Mouse (Mus musculus) brain, adult 2 months (tissue): ENCODE data around the gene Rev3l.

ENCODE experiments used
- DNase-seq: peaks from one replicate; pipeline ENCODE4 v3.0.0; 2011; ENCODE audit warnings: low read depth, low spot score

The Rev3l gene

DNA sequence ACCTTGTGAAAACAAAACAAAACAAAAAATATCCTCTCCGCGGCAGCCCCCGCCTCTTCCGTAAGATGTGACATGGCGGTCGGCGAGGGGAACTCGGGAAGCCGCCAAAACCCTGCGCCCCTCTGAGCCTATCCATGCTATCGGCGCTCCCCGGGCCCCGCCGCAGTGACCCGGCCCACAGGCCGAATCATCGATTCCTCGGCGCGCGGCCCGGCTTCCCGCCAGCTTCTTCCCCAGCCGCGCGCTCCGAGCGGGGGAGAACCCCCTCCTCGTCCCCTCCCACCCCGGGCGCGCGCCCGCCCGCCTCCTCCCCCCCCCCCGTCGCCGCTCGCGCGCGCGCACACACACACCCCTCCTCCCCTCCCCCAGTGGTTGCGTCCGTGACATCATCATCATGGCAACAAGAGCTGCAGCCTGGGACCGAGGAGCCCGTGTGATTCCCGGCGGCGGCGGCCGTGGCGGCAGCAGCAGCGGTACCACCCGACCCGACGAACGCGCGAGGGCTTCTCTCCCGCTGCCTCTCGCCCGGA is at the start of gene Rev3l:
Gene Rev3l (plus strand): TSS at position 383 of the 530 bp plus-strand sequence.
- DNase-seq: peak; percentile 97

DNA sequence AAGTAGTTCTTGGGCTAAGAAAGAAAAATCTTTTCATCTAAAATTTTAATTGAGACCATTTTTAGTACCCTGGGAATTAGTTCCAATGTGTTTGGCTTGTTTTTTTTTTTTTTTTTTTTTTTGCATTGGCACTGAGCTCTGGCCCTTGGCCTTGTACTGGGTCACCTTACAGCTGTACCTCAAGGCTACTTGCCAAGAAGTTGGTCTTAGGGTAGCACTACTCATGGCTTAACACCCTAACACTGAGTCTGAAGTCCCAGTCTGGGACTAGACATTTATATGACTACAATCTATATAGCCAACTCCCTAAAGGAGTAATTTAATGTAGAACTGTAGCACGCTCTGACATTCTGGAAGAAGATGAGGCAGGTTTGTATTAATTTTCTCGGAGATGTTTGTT is 49.4 kb upstream of the Rev3l start:
- DNase-seq: no peak

DNA sequence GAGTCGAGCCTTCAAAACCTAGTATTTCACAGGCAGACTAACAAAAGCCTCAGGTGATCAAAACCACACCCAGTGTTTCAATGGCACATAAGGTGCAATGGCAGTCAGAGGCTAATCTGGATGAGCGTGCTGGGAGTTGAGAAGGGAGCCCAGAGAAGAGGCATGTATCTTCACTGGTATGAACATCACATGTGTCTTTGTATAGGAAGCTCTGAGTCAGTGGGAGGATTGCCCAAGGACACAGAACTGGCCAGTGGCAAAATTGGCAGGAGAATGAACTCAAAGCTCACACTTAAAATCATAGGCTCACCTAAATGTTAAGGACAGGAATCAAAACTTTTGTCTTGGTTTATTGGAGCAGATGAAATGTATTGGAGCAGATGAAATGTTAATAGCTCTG is 48.4 kb upstream of the Rev3l start:
- no peak for DNase-seq

DNA sequence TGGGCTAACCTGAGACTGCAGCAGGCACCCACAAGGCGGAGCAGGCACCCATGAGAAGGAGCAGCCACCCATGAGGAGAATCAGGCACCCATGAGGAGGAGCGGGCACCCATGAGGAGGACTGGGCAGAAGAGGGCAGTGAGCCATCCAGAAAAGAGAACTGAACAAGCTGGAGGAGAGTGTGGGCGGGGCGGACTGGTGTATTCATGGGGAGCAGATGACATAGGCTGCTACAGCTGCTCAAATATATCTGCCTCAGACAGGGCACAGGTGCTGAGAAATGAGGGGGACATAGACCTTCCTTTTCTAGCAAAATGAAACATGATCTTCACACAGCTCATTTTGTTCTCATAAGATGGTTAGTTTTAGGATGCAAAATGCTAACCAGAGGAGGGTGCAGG is 45.1 kb upstream of the Rev3l start:
- DNase-seq: peak; percentile 45

DNA sequence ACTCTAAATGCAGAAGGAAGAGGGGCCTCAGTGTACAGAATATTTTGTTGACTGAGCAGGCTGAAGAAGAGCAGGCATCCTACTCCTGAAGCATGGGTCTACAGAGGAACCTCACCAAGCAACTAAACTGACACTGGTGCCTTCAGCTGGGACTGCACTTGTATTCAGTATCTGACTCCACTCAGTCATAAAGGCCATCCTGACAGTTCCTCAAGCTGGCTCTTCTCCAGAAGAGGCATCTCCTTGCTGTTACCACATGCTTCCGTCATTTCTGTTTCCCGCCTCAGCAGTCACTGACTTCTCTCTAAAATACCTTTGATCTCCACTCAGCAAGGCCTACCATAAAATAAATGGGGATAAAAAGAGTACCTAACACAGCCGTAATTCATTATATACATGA is 44.1 kb upstream of the Rev3l start:
- peak; percentile 45 for DNase-seq

DNA sequence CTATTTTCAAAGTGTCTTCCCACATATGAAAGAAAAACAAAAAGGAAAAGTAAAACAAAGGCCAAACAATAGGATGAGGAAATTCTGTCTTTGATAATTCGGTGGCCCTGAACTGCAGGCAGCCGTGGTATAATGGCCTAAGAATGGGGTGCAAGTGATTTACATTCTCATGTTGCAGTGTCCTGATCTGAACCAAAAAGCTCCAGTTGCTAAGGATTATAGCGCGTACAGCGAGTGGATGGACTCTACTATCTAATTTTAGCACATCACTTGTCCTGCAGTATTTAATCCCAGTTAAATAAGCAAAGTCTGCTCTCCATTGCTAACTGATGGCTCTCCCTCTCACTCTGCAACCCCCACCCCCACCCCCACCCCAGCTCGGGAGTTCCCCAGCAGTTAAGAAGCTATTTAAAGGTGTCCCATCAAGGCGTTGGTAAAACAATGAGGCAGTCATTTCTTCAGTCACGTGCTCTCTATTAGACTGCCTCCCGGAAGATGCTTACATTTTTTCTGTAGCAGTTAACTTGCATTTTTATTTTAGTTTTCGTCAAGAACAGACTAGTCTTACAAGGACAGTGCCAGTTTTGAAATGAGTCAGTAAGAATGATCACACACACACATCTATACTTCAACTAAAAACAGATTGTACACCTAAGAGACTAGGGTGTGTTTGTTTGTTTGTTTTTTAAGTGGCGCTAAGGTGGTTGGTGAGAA is 40.4 kb upstream of the Rev3l start:
- peak; percentile 11 for DNase-seq

DNA sequence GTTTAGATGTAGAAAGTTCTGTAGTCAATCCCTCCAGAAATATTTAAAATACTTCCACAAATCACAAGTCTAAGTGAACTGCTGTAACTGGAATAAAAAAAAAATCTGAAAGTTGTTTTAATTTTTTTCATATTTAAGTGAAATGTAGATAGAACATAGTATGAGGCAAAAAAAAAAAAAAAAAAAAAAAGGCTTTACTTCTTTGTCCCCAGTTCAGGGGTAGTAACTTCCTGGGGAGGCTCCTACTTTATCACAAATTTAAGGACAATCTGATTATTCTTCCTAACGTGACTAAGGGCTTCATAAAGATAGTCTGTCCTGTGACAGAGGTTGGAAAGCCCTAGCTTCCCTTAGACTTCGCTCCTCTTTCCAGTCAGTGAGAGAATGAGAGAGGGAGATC is 39.8 kb upstream of the Rev3l start:
- DNase-seq: no peak

DNA sequence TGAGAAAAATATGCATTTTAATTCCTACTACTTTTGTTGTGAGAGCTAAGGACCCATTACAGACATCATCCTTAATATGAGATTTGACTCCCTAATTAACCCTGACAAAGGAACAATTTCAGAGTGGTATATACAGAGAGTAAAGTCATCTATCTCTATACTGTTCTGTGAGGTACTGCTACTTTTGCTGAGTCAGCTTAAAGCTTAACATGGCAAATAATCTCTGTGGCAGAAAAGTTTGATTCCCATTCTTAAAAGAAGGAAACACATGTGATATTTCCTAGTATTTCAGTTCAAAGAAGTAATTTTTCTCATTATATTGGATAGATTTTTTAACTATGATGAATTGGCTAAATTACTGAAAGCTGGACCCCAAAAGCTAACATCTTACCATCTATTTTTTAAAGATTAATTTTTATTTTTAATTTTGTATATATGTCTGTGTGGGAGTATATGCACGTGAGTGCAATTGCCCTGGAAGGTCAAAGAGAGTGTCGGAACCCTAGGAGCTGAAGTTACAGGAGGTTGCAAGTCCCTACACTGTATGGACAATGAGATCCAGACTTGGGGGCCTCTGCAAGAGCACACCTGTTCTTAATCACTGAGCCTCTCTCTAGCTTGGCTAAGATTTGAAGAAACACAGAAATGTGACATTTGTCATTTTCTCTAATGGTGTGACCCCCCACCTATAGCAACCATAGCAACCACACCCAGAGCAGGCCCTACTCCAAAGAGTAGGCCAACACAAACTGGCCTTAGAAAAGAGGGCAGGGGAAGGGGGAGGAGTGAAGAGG is 24.0 kb upstream of the Rev3l start:
- no peak for DNase-seq

DNA sequence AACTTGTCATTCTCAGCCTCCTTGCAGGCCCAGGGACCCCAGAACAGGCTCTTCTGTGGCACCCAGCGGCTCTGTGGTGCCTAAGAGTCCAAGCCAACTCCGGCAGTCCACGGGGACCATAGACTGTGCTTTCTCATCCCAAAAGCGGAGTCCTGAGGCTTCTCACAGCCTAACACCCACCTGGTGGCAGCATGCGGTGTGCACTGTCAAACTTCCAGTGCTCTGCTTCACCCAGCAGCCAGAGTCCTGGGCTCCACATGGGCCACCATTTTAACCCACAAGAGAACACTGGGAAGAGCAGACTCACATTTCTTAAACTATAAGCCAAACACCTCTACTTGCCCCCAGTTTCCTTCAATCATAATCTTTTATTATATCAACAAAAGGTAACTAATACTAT is 15.0 kb upstream of the Rev3l start:
- no peak for DNase-seq

DNA sequence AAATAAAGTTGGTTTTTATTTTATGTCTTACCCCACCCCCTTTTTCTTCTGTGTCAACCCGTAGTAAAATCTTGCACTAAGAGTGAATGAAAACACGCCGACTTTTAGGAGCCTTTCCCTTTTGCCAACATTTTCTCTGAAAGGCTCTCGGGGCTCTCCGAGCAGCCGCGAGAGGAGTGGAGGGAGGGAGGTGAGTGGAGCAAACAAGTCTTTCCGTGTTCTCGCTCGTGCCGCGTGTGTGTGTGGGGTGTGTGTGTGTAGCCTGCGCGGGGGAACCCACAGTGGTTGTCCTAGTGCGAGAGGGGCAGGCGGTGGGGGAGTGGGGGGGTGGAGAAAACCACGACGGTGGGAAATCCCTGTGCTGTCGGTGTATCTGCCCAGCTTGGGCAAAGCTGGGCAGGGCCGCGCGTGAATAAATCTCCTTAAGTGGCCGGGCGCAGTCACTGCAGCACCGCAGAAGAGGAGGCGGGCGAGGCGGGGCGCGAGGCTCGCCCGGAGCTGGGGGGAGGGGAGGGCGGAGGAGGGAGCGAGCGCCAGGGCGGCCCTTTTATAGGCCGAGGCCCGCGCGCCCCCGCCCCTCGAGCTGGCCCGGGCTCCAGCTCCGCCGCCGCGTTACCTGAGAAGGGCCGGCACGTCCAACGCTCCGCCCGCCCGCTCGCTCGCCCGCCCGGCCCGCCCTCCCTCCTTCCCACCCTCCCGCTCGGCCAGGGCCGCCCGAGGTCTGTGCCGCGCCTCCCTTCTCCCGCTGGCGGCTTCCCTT is 762 bp upstream of the Rev3l start:
- DNase-seq: peak; percentile 96

DNA sequence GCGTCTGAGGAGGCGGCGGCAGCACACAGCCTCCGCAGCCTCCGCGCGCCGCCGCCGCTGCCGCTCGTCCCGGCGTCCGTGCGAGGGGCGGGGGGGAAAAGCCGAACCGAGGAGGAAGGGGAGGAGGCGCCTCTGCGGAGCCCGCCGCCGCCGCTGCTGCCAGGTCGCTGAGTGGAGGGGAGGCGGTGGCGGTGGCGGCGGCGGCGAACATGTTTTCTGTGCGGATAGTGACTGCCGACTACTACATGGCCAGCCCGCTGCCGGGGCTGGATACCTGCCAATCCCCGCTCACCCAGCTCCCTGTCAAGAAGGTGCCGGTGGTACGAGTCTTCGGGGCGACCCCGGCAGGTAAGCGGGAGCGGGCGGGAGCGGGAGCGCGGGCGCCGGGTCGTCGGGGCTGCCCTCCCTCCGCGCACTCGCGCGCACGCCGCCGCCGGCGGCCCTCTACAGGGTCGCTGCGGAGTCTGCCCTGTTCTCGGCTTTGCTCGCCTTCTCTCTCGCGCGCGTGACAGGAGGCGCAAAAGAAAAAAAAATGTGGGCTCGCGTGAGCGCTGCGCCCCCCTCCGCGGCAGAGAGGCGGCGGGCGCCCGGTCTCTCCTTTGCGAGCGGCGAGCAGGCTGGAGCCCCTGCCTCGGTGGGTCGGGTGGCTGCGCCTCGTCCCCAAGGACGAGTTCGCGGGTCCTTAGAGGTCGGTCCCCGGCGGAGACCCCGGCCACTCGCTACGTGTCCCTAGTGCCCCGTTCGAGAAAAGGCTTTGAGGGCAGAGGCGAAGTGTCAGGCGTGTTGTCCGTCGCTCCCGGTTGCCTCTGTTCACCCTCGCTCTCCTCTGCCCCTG is 565 bp downstream of the Rev3l start:
- peak; percentile 84 for DNase-seq

DNA sequence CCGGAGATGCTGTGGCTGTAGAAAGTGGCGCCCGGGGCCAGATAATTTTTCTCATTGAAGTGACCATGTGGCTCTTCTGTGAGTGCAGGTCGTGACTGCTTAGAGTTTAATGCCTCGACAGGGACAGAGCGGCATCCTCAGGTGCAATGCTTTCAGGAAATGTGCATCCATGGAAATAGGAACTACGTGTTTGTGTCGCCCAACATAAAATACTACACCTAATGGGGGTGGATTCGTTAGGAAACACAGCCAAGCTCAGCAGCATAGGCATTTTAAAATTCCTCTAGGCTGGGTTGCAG is 1.1 kb downstream of the Rev3l start:
- DNase-seq: peak; percentile 86

DNA sequence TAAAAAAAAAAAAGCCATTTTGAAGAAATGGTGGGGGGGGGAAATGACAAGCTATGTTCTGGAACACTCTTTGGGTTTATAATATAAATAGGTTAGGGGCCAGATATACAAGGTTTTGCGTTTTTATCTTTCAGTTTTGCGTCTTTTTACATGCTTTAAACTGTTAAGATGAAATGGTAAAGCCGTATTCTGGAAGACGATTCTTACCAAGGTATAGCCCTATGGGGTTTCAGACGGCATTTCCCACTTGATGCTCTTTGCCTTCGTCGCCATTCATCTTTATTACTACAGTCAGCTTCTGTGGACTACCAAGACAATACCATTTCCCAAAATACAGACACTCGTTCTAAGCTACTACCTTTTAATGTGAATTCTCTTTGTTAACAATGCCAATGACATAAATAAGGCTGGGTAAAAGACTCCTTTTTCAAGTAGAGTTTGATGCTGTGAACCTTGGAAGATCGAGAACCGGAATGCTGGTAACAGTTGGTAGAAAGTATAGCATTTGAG is 1.6 kb downstream of the Rev3l start:
- DNase-seq: peak; percentile 29

DNA sequence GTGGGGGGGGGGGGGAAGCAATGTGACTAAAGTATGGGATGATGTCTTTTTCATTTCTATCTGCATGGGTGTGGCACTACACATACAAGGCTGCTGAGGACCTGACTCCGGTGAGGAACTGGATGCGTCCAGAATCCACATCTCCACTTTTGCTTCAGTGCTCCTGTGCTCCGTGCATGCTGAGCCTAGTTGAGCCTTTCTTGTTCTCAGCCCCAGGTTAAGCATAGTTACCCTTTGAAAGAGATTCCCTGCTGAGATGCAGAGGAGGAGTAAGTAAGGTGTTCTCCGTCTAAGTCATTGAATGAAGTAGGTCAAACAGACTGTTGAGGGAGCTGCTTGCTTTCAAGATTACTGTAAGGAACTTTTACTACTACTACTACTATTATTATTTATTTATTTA is 4.3 kb downstream of the Rev3l start:
- no peak for DNase-seq

DNA sequence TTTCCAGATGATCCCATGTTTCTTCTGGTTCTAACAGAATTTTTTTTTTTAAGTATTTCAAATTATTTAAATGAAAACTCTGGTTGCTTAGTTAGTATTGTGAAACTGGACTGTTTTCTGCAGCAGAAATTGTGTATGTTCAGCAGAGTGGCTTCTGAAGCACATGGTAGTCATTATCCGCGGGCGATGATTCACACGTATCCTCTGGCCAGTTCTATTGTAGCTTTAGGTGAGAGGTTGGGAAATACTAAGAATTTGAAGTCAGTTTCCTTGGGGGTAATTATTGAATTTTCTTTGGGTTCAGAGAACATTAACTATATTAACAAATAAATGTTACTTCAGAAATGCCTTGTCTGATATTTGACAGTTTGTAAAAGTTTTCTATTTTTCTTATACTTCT is 10.1 kb downstream of the Rev3l start:
- DNase-seq: peak; percentile 24

DNA sequence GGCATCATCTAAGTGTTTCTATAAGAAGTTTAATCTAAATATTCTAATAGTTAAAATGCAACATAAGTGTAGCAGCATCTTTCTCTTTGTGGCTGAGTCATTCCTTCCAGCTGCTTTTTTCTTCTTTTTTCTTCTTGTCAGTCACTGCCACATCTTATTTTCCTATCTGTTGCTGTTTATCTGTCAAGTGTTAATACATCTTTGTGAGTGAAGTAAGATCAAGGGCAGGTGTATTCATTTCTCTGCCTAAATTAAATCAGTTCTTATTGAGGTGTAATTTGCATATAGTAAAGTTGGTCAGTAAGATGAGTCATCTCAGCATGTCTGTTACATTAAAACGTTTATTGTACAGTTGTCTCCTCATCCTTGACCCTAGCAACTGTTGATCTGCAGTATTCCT is 32.8 kb downstream of the Rev3l start:
- DNase-seq: no peak

DNA sequence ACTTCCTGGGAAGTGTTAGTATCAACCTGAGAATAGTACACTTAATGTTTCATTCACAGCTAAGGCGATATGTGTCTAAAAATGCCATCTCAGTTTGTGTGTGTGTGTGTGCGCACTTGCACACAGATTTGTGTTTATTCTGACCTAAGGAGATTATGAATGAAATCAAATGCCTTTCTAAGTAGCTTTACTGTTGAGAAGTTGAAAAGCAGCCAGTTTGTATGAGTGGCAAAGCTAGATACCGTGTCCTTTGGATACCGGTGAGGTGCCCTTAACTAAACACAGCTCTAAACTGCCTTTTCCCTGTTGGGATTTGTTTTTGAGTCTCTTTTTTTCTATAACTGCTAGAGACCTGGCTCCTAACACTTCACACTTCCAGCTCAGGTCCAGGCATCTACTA is 34.8 kb downstream of the Rev3l start:
- peak; percentile 9 for DNase-seq

DNA sequence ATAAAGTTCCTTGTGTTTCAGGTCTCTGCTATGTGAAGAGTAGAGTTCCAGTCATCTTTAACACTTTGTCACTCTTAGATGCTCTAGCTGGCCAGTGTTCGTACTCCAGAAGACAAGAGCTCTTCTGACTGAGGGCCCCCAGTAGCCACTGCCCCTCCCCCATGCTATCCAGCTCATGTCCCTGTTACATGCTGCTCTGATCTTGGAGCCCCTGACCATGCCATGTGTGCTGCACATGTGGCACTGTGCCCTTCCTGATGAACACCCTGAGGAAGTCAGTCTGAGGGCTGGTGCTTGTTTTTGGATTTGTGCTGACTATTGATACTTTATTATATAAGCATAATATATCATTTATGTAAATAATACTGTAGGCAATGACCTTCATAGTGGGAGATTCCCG is 40.3 kb downstream of the Rev3l start:
- DNase-seq: no peak

DNA sequence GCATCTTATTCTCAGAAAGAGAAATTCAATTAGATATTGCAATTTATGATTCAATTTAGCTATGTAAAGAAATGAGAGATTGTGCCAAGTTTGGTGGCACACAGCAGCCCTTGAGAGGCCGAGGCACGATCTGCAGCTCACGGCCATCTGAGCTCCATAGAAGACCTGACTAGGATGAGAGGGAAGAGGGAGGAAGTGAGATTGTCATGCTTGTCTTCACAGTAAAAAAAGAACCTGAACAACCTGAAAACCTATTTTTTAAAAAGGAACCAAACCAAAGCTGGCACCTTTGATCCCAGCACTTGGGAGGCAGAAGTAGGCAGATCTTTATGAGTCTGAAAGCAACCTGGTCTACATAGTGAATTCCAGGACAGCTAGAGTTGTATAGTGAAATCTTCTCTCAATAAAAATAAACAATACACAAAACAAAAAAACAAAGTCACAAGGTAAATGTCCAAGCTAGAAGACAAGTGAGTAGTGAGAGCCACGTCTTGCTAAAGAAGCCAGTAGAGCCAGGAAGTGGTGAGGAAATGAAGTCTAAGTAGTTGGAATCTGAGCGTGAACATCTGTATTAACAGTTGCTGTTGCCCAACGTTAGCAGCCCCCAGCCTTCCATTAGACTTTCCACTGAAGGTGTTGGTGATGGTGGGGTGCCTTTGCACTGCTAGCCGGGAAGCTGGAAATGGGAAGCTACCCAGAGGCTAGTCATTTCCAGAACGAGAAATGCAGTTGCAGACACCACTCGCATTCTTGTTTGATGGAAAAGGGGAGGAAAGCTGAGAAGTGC is 42.2 kb downstream of the Rev3l start:
- DNase-seq: no peak

DNA sequence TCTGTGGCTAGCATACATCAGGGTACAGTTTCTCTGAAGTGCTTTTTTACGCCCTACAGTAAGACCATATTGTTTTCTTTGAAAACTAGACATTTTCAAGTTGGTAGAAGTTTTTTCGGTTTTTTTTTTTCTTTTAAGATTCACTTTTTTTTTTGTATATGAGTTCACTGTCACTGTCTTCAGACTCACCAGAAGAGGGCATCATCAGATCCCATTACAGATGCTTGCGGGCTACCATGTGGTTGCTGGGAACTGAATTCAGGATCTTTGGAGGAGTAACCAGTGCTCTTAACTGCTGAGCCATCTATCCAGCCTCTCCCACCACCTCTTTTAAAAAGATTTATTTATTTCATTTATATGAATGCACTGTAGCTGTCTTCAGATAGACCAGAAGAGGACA is 45.0 kb downstream of the Rev3l start:
- DNase-seq: no peak

DNA sequence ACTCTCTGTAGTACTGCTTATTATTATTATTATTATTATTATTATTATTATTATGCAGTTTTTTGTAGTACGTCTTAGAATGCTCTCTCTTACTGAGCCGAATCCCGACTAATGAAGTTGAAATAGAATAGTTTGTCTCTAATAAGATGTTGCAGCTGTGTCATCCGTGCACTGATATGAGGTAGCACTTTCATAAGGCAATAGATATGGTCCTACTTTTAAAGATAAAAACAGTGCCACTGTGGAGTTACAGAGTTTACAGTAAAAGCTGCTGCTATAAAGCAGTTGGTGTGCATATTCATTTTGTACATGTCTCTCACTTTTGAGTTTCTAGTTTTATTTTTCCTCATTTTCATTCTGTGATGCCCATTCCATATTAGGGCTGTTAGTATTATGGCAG is 46.4 kb downstream of the Rev3l start:
- no peak for DNase-seq
